Mouse (Mus musculus) embryonic fibroblast, embryonic 13.5 days (primary cell): ENCODE data around the gene Gtf3c1.

Experiments used
- CTCF ChIP-seq: IDR thresholded peaks from 2 replicates; pipeline ENCODE4 v1.5.1; 2011; ENCODE audit warnings: mild to moderate bottlenecking, control low read depth, low read length, moderate library complexity, borderline replicate concordance; ENCODE audit not compliant: insufficient read depth
- POLR2A ChIP-seq: IDR thresholded peaks from 2 replicates; pipeline ENCODE4 v1.6.1; 2011; ENCODE audit warnings: low read depth, mild to moderate bottlenecking, control low read depth, low read length, moderate library complexity

DNA sequence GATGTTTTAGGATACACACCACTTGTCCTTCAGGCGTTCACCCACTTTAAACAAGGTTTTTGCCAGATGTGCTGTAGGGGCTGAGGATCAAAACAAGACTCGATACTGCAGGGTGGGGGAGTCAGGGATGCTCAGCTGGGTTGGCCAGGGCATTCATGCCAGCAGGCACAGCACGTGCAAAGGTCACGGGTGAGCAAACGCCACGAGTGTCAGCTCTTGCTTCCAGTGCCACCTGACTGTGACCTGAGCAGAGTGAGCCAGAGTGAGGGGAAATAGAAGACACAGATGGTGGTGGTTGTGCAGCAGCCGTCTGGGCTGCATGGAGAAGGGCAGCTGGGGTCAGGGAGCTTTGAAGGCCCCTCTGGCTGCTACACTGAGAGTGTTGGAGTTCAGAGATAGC lies 81.8 kb downstream of the Gtf3c1 start:
- no peak for TF ChIP-seq POLR2A
- no peak for TF ChIP-seq CTCF
